Mouse (Mus musculus): ENCODE data around the gene Bub1b.

Gene Bub1b

DNA sequence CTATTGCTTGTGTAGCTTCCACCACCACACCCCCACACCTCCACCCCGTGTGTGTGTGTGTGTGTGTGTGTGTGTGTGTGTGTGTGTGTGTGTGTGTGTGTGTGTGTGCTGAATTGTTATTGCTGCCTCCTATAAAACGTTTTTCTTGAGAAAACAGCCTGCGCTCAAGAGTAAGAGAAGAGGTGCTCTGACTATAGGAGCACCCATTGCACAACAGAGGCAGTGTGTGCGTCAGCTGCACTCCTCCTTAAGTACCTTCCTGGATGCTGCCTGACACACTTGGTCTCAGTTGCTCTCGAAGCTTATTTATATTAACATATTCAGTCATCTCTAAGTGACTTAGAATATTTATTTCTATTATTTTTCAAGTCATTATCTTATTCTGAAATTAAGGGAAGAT lies 20.0 kb downstream of the Bub1b start:
- 87% methylated on average over 5 of the region's 5 CpGs for WGBS

DNA sequence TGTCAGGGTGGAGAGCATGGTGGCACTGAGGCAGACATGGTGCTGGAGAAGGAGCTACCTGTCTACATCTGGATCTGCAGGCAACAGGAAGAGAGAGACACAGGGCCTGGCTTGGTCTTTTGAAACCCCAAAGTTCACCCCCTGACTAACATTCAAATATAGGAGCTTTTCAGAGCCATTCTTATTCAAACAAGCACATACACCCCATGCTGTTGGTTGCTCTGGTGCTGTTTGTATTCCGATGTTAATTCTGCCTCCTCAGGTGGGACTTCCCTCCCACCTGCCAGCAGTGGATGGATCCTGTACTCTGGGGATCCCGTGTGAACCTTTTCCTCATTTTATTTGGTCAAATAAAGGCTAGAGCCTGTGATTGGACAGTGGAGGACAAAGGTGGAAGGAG lies 22.1 kb downstream of the Bub1b start:
- WGBS, result 76% methylated on average over 2 of the region's 2 CpGs

DNA sequence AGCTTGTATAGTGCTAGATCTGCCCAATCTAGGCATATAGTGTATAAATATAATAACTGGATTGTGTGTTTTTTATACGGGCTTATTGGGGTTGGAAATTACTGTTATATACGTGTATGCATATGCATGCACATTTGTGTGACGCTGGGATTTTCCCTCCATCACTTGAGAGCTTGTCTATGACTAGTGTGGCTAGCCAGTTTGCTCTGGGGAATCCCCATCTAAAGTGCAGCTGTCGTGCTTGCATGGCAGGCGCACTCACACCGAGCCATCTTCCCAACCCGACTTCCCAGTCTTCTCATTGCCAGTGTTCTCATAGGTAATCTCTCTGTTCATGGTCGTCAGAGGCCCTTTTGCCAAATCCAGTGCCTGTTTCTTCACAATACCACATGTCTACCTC lies 22.6 kb downstream of the Bub1b start:
- 91% methylated on average over 8 of the region's 8 CpGs for WGBS

DNA sequence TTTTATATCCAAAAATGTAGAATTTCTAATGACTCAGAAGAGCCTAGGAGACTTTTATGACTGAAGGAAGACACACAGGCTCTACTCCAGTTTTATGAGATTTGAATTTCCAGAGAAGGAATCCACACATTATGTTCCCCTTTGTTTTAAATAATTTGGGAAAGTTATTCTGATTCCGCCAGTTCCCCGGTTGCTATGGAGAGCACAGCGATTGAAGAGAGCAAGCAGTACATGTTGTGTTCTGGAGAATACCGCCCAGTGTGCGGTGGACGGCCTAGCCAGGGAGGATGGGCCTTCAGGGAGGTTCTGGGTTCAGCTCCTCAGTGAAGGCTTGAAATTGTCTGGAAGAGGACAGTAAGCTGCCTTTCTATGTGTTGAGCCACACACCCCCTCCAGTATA lies 31.3 kb downstream of the Bub1b start:
- 52% methylated on average over 6 of the region's 6 CpGs for WGBS

DNA sequence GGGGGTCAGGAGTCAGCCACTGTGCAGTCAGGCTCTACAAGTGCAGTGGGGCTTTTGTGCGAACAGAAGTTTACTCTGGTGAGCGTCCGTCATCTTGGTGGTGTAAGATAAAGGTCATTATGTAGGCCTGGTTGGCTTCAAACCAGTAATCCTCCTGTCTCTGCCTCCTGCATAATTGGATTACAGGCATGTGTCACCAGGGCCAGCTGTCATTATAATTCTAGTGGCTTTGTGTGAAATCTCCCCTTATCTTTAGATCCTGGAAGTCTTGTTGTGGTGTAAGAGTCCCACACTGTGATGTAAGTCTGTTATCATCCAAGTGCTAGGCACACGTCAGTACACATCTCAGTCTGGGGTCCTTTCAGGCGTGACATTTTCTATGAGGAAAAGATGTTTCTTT lies 35.4 kb downstream of the Bub1b start:
- 85% methylated on average over 5 of the region's 5 CpGs for WGBS

DNA sequence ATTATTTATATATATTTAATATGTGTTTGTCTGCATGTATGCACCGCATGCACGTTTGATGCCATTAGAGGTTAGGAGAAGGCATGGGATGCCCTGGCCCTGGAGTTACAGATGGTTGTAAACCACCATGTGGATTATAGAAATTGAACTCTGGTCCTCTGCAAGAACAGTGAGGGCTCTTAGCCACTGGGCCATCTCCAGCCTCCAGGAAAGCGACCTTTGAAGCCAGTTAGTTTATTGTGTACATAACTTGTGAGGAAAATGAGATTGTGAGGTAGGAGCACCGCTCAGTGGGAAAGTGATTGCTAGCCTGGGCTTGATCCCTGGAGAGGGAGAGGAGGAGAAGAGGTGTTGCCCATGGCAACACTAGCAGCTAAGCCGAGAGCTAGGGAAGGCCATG lies 39.2 kb downstream of the Bub1b start:
- WGBS, result 77% methylated on average over 5 of the region's 5 CpGs

DNA sequence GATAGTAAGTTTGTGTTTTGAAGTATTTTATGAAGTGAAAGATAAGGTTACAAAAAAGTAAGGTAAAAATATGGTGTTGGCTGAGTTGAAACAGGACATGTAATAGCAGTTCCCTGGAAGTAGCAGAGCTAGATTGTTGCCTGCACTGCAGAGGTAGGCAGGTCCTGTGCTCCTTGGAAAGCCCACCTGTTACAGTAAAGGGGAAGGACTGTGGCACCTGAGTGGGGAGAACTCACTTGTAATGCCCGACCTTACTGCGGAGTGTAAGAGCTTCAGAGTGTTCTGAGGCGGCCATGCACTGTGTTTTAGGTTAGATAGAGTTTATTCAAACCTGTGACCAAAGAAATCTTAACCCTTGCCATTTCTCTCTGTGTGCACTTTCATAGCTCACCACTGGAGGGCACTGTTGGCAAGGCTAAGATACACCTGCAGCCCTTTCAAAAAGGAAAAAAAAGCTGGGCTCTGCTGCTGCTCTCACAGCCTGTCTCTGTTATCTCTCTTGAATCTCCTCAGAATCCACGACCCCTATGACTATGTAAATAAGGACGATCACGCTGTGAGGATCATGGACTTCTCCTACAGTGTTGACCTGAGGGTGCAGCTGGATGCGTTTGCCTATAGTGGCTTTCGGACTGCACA lies 40.0 kb downstream of the Bub1b start:
- 38% methylated on average over 8 of the region's 8 CpGs for WGBS

DNA sequence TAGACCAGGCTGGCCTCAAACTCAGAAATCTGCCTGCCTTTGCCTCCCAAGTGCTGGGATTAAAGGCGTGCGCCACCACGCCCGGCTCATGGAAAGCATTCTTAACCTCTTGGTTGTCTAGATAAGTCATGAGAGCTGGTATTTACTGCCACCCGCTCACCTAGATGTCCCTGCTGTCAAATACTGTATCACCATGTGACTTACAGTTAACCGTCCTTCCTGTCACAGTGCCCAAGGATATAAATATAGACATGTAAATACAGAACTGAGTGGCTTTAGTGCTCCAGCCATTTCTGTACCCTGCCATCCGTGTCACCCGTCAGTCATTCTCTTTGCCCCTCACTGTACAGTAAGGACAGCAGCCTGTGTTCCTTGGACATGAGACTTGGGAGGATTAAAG lies 40.7 kb downstream of the Bub1b start:
- 92% methylated on average over 8 of the region's 8 CpGs for WGBS

DNA sequence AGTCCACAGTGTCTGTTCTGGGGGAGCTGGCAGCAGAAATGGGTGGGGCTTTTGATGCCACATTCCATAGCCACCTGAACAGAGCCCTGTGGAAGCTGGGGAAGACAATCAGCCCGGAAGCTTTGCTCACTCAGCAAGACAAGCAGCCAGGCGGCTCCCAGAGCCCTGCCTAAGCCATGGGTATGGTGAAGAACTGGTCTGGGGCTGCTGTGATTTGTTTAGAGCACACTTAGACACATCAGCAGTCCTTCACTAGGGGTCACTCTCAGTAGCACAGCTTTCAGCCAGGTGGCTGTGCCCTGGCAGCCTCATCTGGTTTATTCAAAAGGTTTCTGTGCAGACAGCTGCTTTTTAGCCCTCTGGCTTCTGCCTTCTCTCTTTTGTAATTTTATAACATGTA lies 43.1 kb downstream of the Bub1b start:
- 76% methylated on average over 2 of the region's 2 CpGs for WGBS

DNA sequence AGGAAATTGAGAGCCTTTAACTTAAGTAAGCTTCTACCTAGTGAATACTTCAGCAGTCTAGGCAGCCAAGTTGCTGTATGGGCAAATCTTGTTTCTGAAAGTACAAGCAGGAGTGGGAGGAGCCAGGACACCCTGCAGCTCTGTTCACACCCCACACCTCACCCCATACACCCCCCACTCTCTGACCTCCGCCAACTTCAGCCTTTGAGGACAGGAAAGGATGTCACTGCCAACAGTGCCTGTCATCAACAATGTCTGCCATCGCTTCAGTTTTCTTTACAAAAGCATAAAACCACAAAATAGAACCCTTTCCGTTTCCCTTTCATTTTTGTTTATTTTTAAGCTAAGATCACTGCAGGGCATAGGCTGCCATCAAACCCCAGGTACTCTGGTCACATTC lies 44.4 kb downstream of the Bub1b start:
- WGBS, result 76% methylated on average over 3 of the region's 3 CpGs

DNA sequence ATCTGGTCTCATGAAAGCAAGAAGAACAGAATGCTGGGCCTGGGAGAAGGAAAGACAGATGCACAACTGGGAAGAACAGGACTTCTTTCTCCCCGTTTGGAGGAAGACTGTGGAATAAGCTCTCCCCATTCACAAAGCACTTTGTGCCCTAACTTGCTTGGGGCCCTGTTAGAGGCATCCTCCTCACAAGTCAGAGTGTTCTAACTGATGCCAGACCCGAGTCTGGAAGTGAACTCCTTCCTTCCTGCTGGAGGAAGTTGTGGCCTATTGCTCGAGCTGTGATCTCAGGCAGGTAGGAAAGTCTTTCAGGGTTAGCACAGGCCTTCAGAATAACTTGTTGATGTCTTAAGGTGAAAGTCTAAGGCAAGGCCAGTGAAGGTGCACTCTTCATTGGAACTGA lies 44.9 kb downstream of the Bub1b start:
- WGBS, result 69% methylated on average over 3 of the region's 3 CpGs

DNA sequence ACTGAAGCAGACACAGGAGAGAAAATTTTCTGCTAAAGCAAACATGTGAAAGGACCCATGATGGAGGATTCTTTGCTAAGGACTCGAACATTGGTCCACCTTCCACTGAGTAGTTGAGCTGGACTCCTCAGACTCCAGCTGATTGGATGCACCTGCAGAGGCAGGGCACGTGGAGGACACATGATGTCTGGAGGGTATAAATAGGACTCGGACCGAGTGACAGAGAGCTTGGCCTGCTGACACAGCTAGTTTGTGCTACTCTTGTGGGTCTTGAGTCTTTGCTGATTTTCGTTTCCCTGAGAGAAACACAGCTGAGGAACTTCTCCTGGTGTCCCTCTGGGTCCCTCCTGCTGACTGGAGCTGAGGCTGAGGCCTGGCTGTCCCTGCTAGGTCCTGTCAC lies 48.7 kb downstream of the Bub1b start:
- 81% methylated on average over 5 of the region's 5 CpGs for WGBS

DNA sequence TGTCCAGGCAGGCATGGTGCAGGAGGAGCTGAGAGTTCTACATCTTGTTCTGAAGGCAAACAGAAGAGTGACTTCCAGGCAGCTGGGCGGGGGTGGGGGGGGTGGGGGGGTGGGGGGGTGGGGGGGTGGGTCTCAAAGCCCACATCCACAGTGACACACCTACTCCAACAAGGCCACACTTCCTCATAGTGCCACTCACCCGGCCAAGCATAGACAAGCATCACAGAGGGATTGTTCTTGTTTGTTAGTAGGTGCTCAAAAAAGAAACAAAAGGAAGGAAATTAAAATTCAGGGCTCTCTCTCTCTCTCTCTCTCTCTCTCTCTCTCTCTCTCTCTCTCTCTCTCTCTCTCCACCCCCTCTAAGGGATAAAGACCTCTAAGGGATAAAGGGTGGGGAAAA lies 52.7 kb downstream of the Bub1b start:
- WGBS, result 71% methylated on average over 1 of the region's 2 CpGs

DNA sequence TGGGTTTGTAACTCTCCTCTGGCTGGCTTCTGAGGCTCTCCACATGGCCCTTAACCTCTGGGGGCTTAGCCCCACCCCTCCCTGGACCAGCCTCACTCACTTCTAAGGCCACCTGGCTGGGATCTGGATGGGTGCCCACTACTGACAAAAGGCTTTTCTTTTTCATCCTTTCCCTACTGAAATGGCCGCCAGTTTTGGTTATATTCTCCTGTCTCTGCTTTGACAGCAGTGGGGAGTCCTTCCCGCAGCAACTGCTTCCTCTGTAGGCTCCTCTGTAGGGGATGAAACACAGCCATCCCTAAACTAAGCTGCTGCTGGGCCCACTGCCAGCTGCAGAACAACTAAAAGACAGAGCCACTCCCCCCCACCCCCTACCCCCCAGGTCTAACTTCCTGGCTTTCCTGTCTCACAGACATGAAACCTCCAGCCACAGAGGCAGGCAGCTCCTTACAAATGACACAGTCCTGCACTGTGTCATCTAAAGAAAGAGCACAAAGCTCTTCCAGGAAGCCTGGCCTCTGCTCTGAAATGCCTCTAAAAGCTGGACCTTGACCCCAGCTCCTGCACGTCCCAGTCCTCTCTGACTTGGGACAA lies 58.8 kb downstream of the Bub1b start:
- 47% methylated on average over 3 of the region's 3 CpGs for WGBS

DNA sequence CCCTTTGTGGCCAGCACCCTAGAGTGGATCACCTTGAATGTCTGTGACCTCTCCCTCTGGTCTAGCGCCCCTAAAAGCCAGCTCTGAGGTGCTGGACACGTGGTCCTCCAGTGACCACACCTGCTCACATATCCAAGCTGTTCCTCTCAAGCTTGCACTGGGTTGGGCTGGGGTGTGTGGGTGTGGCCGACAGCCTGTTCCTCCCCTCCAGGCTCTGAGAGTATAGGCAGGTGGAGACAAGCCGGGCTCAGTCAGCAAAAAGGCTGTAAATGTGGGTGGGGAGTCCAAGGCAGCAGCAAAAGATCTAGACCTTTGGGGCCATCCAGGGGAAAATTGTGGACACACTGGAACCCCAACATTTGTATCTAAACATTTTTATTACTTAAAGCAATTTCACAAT lies 60.4 kb downstream of the Bub1b start:
- WGBS, result 54% methylated on average over 4 of the region's 4 CpGs

DNA sequence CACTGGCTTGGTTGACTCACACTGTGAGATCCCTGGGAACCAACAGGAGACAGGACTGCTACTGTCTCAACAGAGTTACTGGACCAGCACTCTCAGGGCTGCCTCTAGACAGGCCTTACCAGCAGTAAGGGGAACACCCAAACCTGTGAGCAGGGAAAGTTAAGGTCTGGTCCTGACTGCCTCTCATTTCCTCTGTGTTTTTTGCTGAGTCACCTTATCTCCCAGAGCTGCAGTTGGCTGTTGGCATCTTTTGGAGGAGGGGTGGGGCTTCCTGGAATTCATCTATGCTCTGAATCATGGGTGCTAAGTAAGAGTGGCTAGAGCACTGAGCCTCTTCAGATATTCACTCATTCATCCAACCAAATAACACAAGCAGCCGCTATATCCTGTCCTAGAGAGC lies 61.1 kb downstream of the Bub1b start:
- 20% methylated on average over 1 of the region's 1 CpGs for whole genome bisulfite sequencing

DNA sequence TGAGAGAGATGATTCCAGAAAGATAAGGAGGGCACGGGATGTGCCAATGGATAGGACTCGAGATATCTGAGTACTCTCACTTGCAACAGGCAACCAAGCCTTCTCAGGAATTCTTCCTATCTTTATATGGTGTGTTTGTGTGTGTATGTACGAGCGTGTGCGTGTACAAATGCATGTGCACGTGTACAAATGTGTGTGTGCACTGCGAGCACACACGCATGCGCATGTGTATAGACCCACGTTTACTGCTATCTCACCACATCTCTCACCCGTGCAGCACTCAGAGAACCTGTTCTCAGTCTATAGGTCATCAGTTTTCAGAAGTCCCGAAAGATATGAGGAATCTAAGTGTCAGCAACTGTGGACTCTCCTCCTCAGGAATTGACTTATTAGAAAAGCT lies 61.5 kb downstream of the Bub1b start:
- WGBS, result 74% methylated on average over 12 of the region's 12 CpGs

DNA sequence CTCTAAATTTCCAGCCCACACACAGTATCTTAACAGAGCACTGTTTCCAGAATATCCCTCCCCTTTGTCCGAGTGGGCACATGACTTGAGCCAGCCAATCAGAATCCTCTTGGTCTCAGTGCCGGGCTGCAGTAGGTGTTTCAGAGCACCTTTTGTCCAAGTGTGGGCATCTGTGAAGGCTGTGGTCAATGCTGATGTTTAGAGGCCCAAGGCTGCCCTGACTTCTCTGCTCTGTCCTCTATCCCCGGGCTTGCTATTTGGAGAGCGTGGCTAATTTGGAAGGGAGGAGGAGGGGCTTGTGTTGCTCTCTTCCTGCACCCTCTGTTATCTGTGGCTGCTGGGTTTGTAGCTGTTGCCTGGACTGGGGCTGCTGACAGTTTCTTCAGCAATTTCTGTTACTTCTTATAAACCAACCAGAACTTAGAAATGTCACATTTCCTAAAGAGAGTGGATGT lies 62.0 kb downstream of the Bub1b start:
- WGBS, result 3% methylated on average over 4 of the region's 4 CpGs

DNA sequence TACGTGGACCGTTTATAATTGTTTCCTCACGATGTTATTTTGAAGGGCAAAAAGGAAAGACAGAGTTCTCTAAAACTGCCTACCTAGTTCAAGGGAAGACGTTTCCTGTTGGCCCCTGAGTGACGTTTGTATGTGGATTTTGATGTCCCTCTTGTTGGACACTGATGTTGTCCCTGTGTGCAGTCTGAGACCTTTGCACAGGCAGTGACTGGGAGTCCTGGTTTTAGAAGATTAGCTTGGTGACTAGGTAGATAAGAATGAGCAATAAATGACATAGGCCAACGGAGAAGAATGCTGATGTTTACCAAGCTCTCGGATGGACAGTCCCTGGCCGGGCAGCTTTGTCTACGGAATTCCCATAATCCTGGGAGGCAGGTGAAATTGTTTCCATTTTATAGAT lies 63.9 kb downstream of the Bub1b start:
- 86% methylated on average over 9 of the region's 9 CpGs for WGBS

DNA sequence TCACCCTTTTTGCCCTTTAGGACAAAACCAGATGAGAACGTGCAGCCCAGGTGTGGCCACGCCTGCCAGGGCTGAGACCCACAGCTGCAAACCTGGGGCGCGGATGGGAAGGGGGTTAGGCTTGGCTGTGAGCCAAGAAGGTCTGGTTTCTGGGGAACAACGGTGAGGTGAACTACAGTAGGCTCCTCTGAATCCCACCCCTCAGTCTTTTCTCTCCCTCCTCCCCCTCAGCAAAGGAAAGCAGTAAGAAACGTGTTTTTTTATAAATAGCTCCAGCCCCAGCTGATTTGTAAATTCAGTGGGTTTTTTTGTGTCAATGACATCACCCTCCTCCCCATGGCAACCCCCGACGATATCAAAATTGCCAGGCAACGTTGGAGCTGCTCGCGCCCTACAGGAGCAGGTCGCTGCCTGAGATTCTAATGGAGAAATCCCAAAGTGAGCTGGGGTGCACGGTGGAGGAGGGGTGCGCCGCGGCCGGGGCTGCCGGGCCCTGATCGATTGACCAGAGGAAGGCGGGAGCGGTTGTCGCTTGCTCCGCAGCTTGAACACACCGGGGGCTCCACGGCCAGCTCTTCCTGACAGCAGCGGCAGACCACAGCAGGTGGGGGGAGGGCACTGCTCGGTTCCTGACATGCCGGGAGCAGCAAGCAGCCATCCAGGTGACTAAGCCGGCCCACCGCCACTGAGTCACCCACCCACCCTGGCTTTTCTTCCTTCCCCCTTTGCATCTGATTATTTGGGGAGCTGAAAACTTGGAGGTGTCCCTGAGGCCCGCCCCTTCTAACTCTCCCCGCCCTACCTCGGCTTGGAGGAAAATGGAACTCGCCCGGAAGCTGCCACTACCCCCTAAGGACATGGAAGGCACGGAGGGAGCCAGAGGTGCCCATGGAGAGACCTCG lies 65.1 kb downstream of the Bub1b start, which contains the start of gene Pak6:
Pak6 (plus strand) TSS at position 402 of the 902 bp plus-strand sequence.
- 4% methylated on average over 37 of the region's 37 CpGs for WGBS

DNA sequence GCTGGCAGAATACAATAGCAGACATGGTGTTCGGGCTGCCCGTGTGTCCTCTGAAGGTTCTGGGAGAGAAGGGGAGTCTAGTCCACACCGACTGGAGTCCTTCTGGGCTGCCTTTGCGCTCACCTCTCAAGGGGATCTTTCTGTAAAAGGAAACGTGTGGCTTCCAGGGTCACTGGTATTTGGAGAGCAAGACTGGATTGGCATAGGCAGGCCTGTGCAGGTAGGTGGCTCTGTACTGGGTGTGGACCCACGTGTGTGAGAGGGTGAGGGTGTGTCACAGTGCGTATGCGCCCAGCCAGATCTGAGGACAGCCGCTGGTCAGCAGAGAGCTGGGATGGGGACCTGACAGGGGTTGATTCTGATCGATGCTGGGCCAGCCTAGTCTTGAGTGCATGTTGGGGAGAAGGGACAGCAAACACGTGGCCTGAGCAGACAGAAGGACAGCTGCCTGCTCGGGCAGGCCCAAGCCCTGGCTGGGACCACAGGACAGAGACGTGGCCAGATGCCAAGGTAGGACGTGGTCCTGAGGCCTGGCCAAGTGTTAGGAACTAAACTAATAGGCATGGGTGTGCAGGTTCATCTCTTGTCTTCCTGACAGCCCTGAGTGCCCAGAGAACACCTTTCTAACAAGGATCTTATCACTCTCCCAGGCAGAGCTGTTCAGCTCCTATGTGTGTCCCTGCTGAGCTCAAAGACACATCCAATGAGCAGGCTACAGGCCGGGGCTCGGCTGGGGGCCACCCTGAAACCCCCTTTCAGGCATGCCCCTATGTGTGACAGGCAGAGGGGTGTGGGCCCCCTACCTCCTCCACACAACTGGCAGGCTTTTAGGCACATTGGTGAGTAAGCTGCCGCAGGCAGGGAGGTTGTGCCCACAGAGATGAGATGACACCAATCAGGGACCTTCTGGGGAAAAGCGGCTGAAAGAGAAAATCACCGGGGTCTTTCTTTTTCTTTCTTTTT lies 66.1 kb downstream of the Bub1b start:
- 31% methylated on average over 19 of the region's 19 CpGs for WGBS

Measured in cerebral cortex, adult 2 months (tissue).